Mouse (Mus musculus) testis, adult 2 months (tissue): ENCODE measurements around the gene Map2k5.

Experiments
- CTCF ChIP-seq: fragments of 200-500 bp; IDR thresholded peaks from 2 replicates; pipeline ENCODE4 v1.5.1; 2012; ENCODE audit warnings: low read depth, mild to moderate bottlenecking, inconsistent platforms, low read length, moderate library complexity; ENCODE audit not compliant: control insufficient read depth, insufficient read depth, insufficient replicate concordance
- POLR2A ChIP-seq: fragments of 200-500 bp; IDR thresholded peaks from 2 replicates; pipeline ENCODE4 v1.6.1; 2012; ENCODE audit warnings: low read depth, mild to moderate bottlenecking, inconsistent platforms, low read length, moderate library complexity; ENCODE audit not compliant: control insufficient read depth

DNA sequence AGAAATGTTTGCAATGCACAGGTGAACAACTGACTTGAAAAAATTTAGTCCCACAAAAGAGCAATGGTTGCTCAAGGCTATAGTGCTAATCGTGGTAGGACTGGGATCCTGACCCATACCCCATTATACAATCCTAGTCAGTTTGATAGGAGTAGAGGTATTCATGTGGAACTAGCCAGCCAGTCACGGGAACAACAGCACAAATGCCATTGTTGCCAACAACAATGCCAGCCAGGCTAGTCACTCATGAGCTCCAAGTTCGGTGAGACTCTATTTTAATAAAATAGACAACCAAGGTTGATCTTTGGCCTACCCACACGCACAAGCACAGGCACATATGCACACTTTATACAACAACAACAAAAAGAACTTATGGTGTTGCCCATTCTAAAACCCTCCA is 120.0 kb downstream of the Map2k5 start:
- TF ChIP-seq CTCF (no peak), POLR2A (no peak)
